Mouse (Mus musculus) right cerebral cortex, adult 2 months (tissue): Measurements from ENCODE around the gene Syt1.

Experiments used
- DNase-seq, 2 experiments: peaks; one replicate each; pipeline ENCODE4 v3.0.0; 2021 to 2022; ENCODE audit warnings: low spot score in 2 of 2

Gene Syt1

GRCm38 (mm10) chr10:108580786-108581420 is 429.9 kb downstream of the Syt1 start:
- DNase-seq: no peak

DNA sequence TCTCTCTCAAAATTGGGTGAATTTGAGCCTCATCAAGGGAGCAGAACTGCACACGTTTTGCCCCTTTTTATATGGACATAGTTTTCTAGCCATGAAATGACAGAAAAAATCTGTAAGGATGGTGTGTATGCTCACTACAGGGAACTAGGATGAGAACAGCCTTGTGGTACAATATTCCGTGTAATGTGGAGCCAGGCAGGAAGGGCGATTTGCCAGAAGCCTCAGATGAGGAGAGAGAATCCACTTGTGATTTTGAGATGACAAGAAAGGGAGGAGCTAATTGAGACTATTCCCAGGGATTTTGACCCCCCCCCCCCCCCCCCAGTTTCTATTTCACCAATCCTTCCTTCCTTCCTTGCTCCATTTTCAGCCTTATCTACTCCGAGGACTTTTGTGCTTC is 431.4 kb downstream of the Syt1 start:
- no peak for DNase-seq

DNA sequence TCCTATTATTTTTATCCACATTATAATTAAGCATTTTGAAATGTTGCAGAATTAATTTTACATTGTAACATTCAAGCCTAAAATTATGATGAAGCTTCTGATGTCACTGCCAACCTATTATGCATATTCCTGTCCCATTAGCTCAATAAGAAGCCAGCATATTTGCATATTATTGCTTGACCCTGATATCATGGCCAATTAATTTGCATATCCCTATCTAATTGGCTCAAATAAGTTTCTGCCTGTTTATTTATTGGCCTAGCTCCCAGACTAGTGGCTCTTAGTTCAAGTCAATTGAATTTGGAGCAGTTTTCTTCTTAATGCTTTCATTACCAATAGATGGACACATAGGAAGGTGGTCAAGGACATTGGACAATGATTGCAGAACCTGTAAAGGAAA is 433.2 kb downstream of the Syt1 start:
- DNase-seq: no peak

DNA sequence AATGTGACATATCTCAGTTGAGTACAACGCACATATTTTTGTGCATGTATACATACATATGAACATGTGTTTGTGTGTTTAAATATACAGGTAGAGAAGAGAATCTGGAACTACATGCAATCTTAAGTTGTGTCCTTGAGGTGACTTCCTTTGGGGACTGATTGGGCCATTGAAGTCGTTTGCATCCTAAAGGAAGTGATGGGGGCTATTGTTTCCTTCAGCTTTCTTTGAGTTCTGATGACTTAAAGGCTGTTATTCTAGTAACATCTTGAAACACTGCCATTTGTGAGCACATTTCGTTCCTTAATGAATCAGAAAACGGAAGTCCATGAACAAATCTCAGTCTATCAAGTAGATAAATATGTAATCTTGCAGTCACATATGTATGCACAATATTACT is 438.0 kb downstream of the Syt1 start:
- no peak for DNase-seq

- no peak for DNase-seq
Measured at GRCm38 (mm10) chr10:108571104-108571503, 439.7 kb downstream of the Syt1 start.

DNA sequence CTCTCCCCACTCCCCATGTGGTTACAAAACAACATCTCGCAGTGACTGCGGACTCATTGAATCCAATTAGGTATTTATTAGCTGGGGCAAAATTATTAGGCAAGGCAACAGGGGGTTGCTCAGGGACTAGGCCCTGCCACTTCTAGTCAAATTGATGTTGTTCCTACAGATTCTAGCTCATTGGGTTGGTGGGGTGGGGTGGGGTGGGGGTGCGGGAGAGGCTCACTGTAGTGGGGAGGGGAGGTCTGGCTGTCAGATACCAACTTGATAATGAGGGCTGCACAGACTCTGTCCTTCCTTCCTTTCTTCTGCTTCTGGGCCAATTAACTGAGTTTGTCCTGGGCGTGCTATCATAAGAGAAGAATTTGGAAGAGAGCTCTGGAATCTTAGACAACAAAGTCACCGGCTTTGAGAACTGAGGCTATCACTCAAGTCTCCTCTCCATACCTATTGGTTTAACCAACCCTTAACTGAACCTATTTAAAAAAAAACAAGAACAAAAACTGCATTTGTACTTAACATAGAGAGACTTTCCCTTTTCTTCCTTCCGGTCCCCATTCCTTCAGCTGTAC is 441.1 kb downstream of the Syt1 start:
- DNase-seq: no peak

- no peak for DNase-seq
Measured at GRCm38 (mm10) chr10:108568925-108569324, 441.9 kb downstream of the Syt1 start.

DNA sequence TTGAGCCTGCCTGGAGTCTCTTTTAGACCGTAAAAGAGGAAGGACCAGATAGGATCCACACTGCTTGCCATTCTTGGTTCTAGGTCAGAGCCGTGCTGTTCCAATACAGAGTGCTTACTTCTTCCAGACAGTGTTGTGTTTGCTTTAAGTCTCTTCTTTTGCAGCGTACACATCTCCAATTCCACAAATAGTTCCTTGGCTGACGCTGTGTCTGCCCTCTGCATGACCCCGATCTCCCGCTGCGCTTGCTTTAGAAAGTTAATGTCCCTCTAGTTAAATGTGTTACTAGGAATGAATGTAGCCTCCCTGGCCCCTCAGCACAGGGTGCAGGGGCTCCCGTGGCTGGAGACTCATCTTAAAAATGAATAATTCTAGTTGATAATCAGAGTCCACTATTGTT is 442.6 kb downstream of the Syt1 start:
- no peak for DNase-seq

DNA sequence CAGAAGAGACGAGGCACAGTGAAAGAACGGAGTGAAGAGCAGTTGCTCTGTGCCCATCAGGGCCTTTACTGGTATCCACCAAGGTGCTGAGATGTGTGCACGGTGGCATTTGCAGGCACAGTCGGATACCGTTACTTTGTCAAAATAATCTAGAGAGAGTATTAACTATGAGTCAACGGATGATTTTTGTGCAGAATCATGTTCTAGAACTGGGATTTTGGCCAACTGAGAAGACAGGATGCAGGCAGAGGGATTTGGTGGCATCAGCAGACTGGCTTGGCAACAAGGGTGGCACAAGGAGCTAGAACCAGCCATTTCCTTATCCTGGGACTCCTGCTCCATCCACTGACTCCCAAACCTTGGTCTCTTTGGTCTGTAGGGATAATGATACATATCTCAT is 443.3 kb downstream of the Syt1 start:
- no peak for DNase-seq

- DNase-seq: no peak
Measured at GRCm38 (mm10) chr10:108559607-108559908, 451.2 kb downstream of the Syt1 start.

DNA sequence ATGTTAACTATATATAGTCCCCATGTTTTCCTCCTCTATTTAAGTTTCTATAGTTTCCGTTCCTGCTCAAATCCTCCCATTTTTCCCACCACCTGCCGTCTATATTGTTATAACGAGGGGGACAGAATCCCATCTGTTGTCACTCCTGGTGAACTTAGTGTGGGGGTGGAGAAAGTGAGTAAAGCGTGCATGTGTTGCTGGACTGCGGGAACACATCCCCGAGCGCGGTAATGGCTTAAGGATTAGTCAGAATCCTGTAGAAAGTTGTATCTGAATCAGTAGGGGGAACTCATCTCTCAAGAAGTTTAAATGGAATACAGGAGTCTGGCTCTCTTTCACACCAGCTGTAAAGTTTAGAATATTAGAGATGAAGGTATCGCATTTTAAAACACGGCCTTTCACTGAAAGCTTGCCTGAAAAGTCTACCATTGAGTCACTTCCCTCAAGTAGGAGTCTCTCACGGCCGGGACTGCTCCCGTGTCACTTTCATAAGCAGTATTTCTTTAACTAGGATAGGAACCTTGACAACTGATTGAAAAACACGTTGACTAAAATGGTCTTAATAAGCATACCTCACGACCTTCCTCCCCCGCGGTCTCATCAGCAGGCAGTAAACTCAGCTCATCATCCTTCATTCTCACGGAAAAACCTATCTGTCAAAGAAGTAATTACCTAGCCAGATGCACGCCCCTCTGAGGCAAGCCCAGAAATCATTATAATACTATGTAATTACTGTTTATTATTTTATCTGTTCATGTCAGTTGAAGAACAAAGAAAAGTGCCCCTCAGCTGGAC is 451.8 kb downstream of the Syt1 start:
- DNase-seq: peak; percentile 47 to 53

GRCm38 (mm10) chr10:108552544-108552943 is 458.2 kb downstream of the Syt1 start:
- DNase-seq: no peak

DNA sequence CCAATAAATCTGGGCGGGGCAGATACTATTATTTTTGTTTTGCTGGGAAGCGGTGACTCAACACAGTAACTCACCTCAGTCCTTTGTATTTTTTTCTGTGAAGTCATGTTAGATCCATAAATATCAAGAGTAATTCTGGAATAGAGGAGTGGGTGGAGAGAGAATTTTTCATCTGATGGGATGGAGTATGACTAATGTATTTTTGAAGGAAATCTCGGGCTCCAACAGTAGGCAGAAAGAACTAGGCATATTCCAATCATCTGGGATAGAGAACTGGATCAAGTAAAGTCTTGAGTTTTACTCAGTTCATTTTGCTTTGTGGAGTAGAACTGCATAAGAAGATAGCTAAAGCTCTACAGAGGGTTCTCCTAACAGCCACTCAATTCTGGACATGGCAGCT is 465.1 kb downstream of the Syt1 start:
- no peak for DNase-seq

- no peak for DNase-seq
Measured at GRCm38 (mm10) chr10:108541555-108541954, 469.2 kb downstream of the Syt1 start.

DNA sequence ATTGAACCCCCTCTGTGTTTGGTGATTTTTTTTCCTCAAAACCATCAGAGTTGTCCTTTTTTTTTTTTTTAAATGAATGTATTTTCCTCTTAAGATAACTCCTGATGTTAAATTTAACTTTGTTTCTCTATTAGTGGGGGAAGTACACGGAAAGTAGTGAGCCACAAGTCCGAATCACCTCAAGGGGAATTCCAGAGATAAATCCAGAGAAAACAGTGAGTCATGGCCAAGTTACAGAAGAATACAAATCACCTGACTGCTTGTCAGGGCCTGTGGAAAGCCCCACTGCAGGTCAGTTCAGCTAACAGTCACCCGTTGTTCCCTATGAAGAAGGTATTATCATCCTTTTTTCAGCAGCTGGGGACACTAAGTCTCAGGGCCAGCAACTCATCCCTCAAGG is 472.2 kb downstream of the Syt1 start:
- no peak for DNase-seq

GRCm38 (mm10) chr10:108537641-108538040 is 473.1 kb downstream of the Syt1 start:
- DNase-seq: no peak

DNA sequence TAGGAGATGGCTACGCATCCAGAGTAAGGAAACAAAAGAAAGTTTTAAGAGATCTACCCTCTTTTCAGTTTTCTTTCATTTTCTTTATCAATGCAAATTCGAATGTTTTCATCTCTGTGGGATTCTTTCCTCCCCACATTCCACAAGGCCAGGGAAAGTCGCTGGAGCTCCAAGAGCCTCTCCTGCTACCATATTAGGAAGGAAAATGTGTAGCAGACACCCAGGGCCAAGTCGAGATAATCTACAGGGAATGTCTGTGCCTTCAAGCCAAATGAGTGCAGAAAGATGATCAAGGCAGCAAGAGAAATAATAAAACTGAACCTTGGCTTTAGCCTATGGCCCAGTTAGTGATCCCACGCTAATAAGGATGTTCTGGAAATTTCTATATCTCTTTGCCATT is 474.9 kb downstream of the Syt1 start:
- no peak for DNase-seq

DNA sequence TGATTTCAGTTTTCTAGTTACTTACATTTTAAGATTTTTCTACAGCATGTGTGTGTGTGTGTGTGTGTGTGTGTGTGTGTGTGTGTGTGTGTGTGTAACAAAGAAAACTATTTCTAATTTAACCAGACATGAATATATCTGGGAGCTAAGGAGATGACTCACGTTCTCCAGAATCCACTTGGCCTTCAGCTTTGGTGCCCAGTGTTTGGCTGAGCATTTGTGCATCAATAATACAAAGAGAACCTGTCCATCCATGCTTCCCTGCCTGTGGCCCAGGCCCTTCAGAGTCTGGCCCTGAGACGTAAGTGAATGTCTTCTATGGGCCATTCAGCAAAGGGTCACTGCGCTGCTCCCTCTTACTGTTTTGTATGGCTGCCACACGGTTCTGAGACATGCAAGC is 476.7 kb downstream of the Syt1 start:
- no peak for DNase-seq

DNA sequence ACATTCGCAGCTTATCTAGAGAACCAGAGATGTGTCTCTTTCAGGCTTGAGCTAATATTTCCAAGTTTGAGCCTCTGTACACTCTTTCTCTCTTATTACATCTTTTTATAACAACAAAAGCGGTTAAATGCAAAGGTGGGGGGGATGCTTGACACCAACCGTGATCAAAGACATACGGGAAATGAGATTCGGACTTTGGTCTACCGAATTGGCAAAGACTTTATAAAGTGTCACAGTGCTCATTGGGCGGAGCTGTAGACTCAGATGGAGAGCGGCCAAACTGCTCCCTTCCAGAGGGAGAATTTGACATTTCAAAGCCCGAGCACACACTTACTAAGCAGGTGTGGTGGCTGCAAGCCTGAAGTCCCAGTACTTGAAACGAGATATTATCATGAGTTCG is 477.9 kb downstream of the Syt1 start:
- no peak for DNase-seq

- DNase-seq: no peak
Measured at GRCm38 (mm10) chr10:108532283-108532682, 478.5 kb downstream of the Syt1 start.

- DNase-seq: no peak
Measured at GRCm38 (mm10) chr10:108531641-108532040, 479.1 kb downstream of the Syt1 start.

GRCm38 (mm10) chr10:108531111-108531510 is 479.7 kb downstream of the Syt1 start:
- DNase-seq: no peak

DNA sequence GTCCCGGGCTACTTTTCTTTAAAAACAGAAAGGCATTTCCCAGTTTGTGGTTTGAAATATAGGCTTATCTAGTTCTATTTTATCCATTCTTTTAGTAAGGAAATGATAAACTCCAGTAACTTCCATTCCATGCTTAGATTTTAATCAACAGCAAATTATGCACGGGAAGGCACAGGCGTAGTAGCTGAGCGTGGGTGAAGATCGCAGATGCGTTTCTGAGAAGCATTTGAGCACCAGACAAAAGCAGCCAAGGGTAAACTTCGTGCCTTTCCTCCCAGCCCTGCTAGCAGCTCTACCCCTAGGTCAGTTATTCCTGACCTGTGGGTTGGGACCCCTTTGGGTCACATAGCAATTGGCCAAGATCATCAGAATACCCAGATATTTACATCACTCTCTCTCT is 482.4 kb downstream of the Syt1 start:
- no peak for DNase-seq
